Mouse (Mus musculus): ENCODE measurements around the gene Gm4881. TPM values are rescaled to one million over a fixed set of nuclear protein-coding genes. Genes with fewer than 3 reads are reported as not detected.

Gm4881 gene
- polyA plus RNA-seq, 1 experiment from 2014 or later: not detected

GRCm38 (mm10) chr7:24971972-24972893 lies 27.9 kb upstream of the Gm4881 start, which contains the start of gene Rabac1:
Rabac1 (minus strand) TSS chr7:24972754.
- Histone ChIP-seq H3K9ac (peak within 1 kb of the TSS; percentile 89), H3K9me3 (no peaks in the 10 kb centered on the region), H3K4me1 (peaks cover 8% of the 10 kb centered on the region), H3K27me3 (no peaks in the 10 kb centered on the region), H3K36me3 (peaks cover 8% of the 10 kb centered on the region), H3K27ac (peak within 1 kb of the TSS; percentile 61; the same call in 1 of the 2 replicates), H3K4me3 (peak within 1 kb of the TSS; percentile 83), H3K4me2 (replicated peaks) (peak within 1 kb of the TSS; percentile 79)
- ATAC-seq (ENCODE audit: low FRiP score, low read depth): peak; percentile 95
- 0% methylated on average over 45 of the region's 45 CpGs for WGBS

GRCm38 (mm10) chr7:24971261-24971971 lies 27.1 kb upstream of the Gm4881 start:
- peaks cover 8% of the 10 kb centered on the region for H3K4me1 ChIP-seq
- H3K27ac ChIP-seq: no peak overlapping the region; the same call in 1 of the 2 replicates
- no peaks in the 10 kb centered on the region for H3K27me3 ChIP-seq
- H3K36me3 ChIP-seq: peaks cover 8% of the 10 kb centered on the region
- no peak for ATAC-seq (ENCODE audit: low FRiP score, low read depth)
- H3K4me2 ChIP-seq (replicated peaks): peak overlapping the region; percentile 79
- peak overlapping the region; percentile 89 for H3K9ac ChIP-seq
- WGBS: 8% methylated on average over 19 of the region's 19 CpGs
- H3K4me3 ChIP-seq: peak overlapping the region; percentile 83
- no peaks in the 10 kb centered on the region for H3K9me3 ChIP-seq

- H3K9ac ChIP-seq: no peak overlapping the region
These were observed 26.0 kb upstream of the Gm4881 start for GRCm38 (mm10) chr7:24970341-24970740.

GRCm38 (mm10) chr7:24969805-24970204 lies 25.5 kb upstream of the Gm4881 start:
- Histone ChIP-seq H3K36me3 (peaks cover 8% of the 10 kb centered on the region), H3K4me2 (replicated peaks) (no peak overlapping the region), H3K27me3 (no peaks in the 10 kb centered on the region), H3K27ac (no peak overlapping the region), H3K4me3 (no peak overlapping the region), H3K9ac (no peak overlapping the region), H3K9me3 (no peaks in the 10 kb centered on the region), H3K4me1 (peaks cover 11% of the 10 kb centered on the region)
- 72% methylated on average over 12 of the region's 12 CpGs for WGBS
- no peak for ATAC-seq (ENCODE audit: low FRiP score, low read depth)

More at GRCm38 (mm10) chr7:24970341-24970740, 26.0 kb upstream of the Gm4881 start:
- WGBS: 96% methylated on average over 3 of the region's 3 CpGs
- no peaks in the 10 kb centered on the region for H3K27me3 ChIP-seq
- no peaks in the 10 kb centered on the region for H3K9me3 ChIP-seq
- no peak overlapping the region for H3K4me3 ChIP-seq
- H3K4me2 ChIP-seq (replicated peaks): no peak overlapping the region
- peaks cover 8% of the 10 kb centered on the region for H3K36me3 ChIP-seq
- no peak overlapping the region for H3K27ac ChIP-seq
- ATAC-seq (ENCODE audit: low FRiP score, low read depth): no peak
- H3K4me1 ChIP-seq: peaks cover 10% of the 10 kb centered on the region

- peaks cover 11% of the 10 kb centered on the region for H3K4me1 ChIP-seq
- 67% methylated on average over 6 of the region's 6 CpGs for WGBS
- no peaks in the 10 kb centered on the region for H3K27me3 ChIP-seq
- H3K9ac ChIP-seq: no peak overlapping the region
- peaks cover 8% of the 10 kb centered on the region for H3K36me3 ChIP-seq
- no peak for ATAC-seq (ENCODE audit: low FRiP score, low read depth)
- H3K4me3 ChIP-seq: no peak overlapping the region
- no peaks in the 10 kb centered on the region for H3K9me3 ChIP-seq
- no peak overlapping the region for H3K4me2 ChIP-seq (replicated peaks)
- no peak overlapping the region for H3K27ac ChIP-seq
These were observed 24.2 kb upstream of the Gm4881 start for GRCm38 (mm10) chr7:24968463-24968862.

- no peak for ATAC-seq (ENCODE audit: low FRiP score, low read depth)
- no peaks in the 10 kb centered on the region for H3K27me3 ChIP-seq
- no peak overlapping the region for H3K4me3 ChIP-seq
- H3K36me3 ChIP-seq: peaks cover 8% of the 10 kb centered on the region
- 75% methylated on average over 8 of the region's 8 CpGs for WGBS
- H3K9me3 ChIP-seq: no peaks in the 10 kb centered on the region
- H3K4me2 ChIP-seq (replicated peaks): no peak overlapping the region
- no peak overlapping the region for H3K9ac ChIP-seq
- peaks cover 11% of the 10 kb centered on the region for H3K4me1 ChIP-seq
- H3K27ac ChIP-seq: no peak overlapping the region
These were observed 23.7 kb upstream of the Gm4881 start for GRCm38 (mm10) chr7:24967966-24968365.

GRCm38 (mm10) chr7:24964897-24965535 lies 20.7 kb upstream of the Gm4881 start:
- H3K4me3 ChIP-seq: no peak overlapping the region
- H3K27ac ChIP-seq: no peak overlapping the region
- H3K4me1 ChIP-seq: peaks cover 3% of the 10 kb centered on the region; the same call in 1 of the 2 replicates
- no peaks in the 10 kb centered on the region for H3K27me3 ChIP-seq
- peaks cover 6% of the 10 kb centered on the region for H3K36me3 ChIP-seq
- 12% methylated on average over 5 of the region's 5 CpGs for WGBS
- ATAC-seq (ENCODE audit: low FRiP score, low read depth): no peak; the same call in 1 of the 2 replicates
- no peaks in the 10 kb centered on the region for H3K9me3 ChIP-seq
- H3K4me2 ChIP-seq (replicated peaks): no peak overlapping the region
- no peak overlapping the region for H3K9ac ChIP-seq

GRCm38 (mm10) chr7:24964288-24964687 lies 20.0 kb upstream of the Gm4881 start:
- Histone ChIP-seq H3K27ac (no peak overlapping the region), H3K9ac (no peak overlapping the region), H3K4me1 (peaks cover 3% of the 10 kb centered on the region; the same call in 1 of the 2 replicates), H3K4me2 (replicated peaks) (no peak overlapping the region), H3K9me3 (no peaks in the 10 kb centered on the region), H3K4me3 (no peak overlapping the region), H3K36me3 (no peaks in the 10 kb centered on the region), H3K27me3 (no peaks in the 10 kb centered on the region)
- ATAC-seq (ENCODE audit: low FRiP score, low read depth): no peak
- WGBS: 73% methylated on average over 2 of the region's 2 CpGs

GRCm38 (mm10) chr7:24955226-24955625 lies 10.9 kb upstream of the Gm4881 start:
- H3K9ac ChIP-seq: peak overlapping the region; percentile 55
- H3K36me3 ChIP-seq: no peaks in the 10 kb centered on the region
- no peak for ATAC-seq (ENCODE audit: low FRiP score, low read depth)
- peaks cover 12% of the 10 kb centered on the region for H3K4me1 ChIP-seq
- H3K27ac ChIP-seq: no peak overlapping the region
- H3K27me3 ChIP-seq: peaks cover 76% of the 10 kb centered on the region
- H3K4me3 ChIP-seq: peak overlapping the region; percentile 46
- WGBS: 2% methylated on average over 33 of the region's 33 CpGs
- 0 out of 2 replicates have a peak, but pooled peaks cover 3% of the 10 kb centered on the region for H3K9me3 ChIP-seq
- peak overlapping the region; percentile 68 for H3K4me2 ChIP-seq (replicated peaks)

GRCm38 (mm10) chr7:24954450-24954849 lies 10.2 kb upstream of the Gm4881 start:
- Histone ChIP-seq H3K4me1 (peaks cover 12% of the 10 kb centered on the region), H3K9ac (peak overlapping the region; percentile 55), H3K4me2 (replicated peaks) (peak overlapping the region; percentile 68), H3K27me3 (peaks cover 83% of the 10 kb centered on the region), H3K9me3 (0 out of 2 replicates have a peak, but pooled peaks cover 3% of the 10 kb centered on the region), H3K4me3 (peak overlapping the region; percentile 46), H3K36me3 (no peaks in the 10 kb centered on the region), H3K27ac (no peak overlapping the region)
- ATAC-seq (ENCODE audit: low FRiP score, low read depth): no peak; the same call in 1 of the 2 replicates
- WGBS: 2% methylated on average over 16 of the region's 30 CpGs

GRCm38 (mm10) chr7:24953966-24954365 lies 9.7 kb upstream of the Gm4881 start:
- WGBS: under 1% methylated on average over 24 of the region's 24 CpGs
- Histone ChIP-seq H3K27me3 (peaks cover 88% of the 10 kb centered on the region), H3K27ac (no peak overlapping the region; the same call in 1 of the 2 replicates), H3K36me3 (no peaks in the 10 kb centered on the region), H3K4me3 (peak overlapping the region; percentile 46), H3K9me3 (0 out of 2 replicates have a peak, but pooled peaks cover 3% of the 10 kb centered on the region), H3K9ac (peak overlapping the region; percentile 55), H3K4me2 (replicated peaks) (peak overlapping the region; percentile 68), H3K4me1 (peaks cover 12% of the 10 kb centered on the region)
- no peak for ATAC-seq (ENCODE audit: low FRiP score, low read depth)
